Mouse (Mus musculus) megakaryocyte, adult 5-6 weeks (primary cell): ENCODE results near the gene Dcps. TPM values are rescaled to one million over a fixed set of nuclear protein-coding genes. Genes with fewer than 3 reads are reported as not detected.

ENCODE experiments used
- ATAC-seq: 2 replicates; pipeline ENCODE4 v1.8.0; 2016; ENCODE audit warnings: mild to moderate bottlenecking, inconsistent platforms; ENCODE audit not compliant: poor library complexity, severe bottlenecking
- total RNA-seq, 2 experiments: library from RNA; stranded (forward) in 1 of 2; stranded (reverse) in 1 of 2; fragments of 153-499, 151-499 nt in 1 of 2; fragments of 221-1000, 200-1000 nt in 1 of 2; gene quantifications; 2 replicates each; pipeline versions ENCODE4 v1.2.3 to v1.2.4; 2015 to 2017

The Dcps gene
- total RNA-seq (2015) (32.2 and 41.6 TPM in 2 replicates), total RNA-seq (2017) (33.7 and 38.0 TPM in 2 replicates)

DNA sequence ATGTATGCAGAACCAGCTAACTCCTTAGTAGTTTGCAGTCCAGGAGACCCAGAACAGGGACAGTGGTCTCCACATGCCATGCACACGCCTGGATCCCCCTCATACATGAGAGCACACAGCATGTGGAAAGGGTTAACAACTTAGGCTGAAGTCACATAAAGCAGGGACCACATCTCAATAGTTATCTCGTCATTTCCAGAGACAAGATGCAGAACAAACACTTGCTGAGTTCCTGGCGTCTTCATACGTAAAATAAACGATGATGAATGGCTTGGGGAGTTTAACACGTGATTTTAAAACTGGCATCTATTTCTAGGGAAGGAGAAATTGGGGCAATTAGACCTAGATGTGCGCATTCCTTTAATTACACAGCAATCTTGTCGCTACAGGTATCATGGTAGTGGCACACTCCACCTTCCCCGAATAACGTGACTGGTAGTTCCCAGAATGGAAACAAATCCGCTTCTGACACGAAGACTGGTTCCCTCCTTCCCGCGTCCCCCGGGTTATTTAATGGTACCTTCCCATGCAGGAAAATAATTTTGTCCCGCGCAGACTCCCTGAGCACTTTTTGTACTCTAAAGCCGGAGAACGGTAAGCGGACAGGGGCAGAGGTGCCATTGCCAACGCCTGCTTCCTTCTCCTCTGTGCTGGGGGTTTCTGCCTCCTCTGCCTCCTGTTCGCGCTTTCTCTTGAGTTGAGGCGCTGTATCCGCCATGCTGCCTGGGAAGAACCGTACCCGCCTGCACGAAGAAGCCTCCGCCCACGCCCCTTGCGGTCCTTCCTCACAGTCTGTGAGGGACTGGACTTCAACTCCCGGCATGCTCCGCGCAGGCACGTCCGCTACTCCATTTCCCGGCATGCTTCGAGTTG, at the start of gene Dcps:
Gene Dcps, minus strand, starts transcription at position 811 of the 873 bp plus-strand sequence.
- peak; percentile 100 for ATAC-seq

DNA sequence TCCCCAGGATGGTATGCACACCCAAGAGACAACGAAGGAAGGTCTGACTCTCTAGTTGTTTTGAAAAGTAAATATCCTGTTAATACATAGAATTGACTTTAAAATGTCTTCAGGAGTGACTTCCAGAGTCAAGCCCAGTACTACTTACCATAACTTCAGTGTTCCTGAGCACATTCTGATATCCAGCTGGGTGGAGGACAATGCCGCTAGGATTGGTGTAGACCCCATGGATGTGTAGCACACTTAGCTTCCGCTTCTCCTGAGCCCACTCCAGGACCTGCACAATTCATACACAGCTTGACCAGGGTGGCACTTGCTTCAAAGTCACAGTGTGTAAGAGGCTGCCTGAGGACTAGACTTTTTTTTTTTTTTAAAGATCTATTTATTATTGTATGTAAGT, 47.6 kb upstream of the Dcps start:
- no peak for ATAC-seq

DNA sequence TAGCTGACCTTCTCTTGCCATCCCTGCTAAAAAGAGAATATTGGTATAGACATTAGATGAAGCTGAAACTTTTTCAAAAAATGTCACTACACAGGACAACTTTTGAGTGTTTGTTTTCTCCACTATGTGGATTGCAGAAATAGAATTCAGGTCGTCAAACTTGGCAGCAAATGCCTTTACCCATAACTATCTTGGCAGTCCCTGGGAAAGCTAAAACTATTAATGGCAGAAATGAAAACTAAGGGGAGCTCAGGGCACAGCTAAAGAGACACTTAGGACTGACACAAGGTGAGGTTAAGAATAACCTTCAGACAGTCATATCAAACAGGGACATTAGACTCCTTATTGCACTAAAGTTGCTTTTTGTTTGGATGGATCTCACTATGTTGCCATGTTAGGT, 42.1 kb upstream of the Dcps start:
- ATAC-seq = no peak

DNA sequence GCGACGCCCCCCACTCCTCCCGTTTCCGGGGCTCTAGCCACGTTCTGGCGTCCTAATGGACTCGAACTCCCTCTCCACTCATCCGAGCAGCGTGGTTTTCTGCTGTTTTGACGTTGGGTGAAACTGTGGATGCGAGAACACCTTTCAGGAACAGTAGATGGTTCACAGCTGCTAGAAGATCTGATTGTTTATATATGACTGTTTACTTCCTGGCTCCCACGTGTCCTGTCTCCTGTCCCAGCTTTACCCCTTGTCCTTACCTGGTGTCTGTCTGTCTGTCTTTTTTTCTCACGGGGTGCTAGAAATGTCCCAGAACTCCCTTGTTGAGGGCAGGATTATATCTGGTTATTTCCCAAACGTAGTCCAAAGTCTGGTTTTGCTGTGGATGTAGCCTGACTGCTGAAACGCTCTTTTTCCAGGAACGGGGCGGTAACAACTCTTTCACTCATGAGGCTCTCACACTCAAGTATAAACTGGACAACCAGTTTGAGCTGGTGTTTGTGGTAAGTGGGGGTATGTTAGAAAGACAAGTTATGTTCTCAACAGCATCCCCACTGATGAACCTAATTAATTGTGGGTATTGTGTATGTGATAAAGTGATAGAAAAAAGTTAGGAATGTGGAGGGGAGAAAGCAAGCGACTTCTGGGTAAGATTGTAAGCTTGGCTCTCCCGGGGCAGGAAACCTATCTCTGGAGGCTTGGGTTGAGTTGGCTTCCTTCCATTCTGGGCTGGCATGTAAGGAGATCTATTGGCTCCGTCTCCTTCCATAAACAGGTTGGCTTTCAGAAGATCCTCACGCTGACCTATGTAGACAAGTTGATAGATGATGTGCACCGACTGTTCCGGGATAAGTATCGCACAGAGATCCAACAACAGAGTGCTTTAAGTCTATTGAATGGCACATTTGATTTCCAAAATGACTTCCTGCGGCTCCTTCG, 36.0 kb upstream of the Dcps start:
- ATAC-seq = no peak

DNA sequence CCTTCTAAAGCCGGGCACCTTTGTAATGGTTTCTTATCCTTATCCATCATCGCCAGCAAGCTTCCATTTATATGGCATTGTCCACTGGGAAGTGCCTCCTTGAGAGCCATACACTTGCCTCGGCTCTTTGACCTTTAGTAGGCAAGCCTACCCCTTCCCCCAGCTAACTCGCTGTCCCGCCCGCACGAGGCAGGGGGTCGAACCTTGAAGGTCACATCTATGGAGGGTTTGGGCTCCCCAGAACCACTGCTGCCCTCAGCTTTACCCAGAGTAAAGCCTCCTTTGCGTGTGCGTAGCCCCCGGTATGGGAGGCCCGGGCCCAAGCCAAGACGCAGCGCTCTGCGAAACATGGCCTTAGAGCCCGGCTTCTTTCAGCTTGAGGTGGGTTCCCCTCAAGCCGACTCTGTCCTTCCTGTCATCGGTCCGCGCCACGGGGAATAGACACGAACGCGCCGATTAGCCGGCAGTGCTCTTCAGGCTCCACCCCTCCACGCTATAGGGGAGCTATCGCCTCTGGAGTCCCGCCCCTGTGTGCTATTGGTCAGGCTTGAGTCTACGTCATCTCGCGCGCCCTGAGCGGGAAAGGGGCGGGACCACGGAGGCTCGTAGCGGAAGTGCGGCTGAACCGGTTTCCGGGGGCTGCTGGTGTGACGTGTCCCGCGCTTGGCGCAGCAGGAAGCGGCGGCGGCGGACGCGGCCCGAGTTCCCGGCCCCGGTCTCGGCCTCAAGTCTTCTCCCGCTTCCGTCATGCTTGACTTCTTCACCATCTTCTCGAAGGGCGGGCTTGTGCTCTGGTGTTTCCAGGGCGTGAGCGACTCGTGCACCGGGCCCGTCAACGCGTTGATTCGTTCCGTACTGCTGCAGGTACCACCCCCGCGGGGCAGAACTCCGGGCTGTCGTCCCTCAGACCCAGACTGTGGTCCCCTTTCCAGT, 34.9 kb upstream of the Dcps start, which contains the start of gene Foxred1:
Gene Foxred1, minus strand, starts transcription at position 514 of the 933 bp plus-strand sequence.
- peak; percentile 94 for ATAC-seq

DNA sequence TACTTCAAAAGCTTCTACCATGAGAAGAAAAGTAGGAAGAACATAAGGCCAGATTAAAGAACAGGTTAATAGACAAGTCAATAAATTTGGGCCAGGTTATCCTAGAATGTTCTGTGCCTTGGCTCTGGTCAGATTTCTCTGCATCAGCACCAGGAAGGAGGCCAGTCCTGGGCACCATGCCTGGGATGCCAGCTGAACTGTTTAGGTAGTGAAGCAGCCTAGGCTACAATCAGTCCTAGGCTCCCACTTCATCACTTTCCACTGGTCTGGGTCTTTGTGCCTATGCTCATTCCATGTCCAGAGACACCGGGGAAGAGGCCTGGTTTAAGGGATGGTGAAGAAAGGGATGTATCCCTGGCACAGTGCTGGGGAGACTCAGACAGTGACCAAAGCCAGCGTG, 28.6 kb upstream of the Dcps start:
- no peak for ATAC-seq

DNA sequence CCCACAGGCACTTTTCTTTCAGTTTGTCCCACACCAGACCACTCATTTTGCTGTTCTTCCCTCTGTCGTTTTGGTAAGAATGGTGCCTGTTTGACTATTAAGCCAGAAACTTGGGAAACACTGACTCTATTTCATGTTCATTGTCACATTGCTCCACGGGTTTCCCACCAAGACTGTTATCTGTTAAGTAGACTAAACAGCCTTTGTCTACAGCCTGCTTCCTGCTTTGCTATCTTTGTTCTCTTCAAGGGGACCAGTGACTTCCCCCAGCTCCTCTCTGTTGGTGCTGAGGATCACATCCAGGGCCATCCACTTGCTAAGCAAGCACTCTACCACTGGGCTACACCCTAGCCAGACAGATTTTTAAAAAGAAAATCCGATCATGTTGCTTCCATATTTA, 27.7 kb upstream of the Dcps start:
- ATAC-seq = no peak

DNA sequence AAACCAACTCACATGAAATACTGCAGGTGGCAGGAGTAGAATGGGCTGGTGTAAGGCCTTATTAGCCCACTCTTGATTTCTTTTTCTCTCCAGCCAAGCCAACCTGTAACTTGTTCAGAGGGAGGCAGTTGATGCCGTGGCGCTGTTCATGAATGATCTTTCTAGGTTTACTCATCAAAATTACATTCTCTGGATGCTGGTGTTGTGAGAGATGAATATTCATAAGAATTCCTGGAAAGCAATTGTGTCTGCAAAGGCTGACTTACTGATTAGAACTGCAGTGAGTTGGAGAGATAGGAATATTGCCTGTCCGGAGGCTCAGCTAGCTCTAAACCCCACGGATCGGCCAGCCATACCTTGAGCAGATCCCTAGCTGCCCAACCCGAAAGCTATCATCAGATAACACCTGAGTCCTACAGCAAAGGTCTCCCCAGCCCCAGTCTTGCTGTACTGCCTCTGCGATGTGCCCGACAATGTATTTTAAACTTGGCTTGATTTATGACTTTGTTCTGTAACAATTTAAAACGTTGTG, 24.7 kb upstream of the Dcps start:
- no peak for ATAC-seq

DNA sequence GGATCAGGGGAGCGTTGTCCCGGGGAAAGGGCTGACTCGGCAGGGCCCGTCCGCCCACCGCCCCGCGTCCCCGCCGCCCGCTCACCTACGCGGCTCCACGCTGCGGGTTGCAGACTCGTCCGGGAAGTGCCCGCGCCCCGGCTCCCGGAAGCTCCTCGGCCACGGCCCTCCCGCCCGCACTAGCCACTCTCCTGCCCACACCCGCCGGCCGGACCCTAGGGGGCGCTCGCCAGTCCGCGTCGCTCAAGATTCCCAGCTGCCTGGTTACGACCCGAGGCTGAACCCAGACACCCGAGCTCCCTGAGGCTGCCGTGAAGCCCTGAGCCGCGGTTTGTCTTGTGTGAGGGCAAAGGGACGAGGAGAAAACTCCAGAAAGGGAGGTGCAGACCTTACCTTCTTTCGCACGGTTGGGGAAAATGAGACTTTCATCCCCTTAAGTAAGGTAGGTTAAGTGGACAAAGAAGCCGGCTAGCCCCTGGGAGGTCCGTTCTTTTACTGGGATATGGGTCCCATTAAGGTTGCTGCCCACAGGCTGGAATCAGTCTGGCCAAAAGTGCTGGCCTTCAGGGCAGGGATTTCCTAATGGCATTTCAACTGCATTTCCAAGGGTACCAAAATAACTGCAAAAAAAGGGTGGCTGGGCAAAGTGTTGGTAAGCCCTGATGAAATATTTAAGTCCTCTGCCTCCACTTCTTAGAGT, 24.1 kb upstream of the Dcps start, which contains the start of the genes Srpr and Tirap:
Gene Srpr, plus strand, starts transcription at position 404 of the 700 bp plus-strand sequence.
Gene Tirap, minus strand, starts transcription at position 520 of the 700 bp plus-strand sequence.
- peak; percentile 98 for ATAC-seq

DNA sequence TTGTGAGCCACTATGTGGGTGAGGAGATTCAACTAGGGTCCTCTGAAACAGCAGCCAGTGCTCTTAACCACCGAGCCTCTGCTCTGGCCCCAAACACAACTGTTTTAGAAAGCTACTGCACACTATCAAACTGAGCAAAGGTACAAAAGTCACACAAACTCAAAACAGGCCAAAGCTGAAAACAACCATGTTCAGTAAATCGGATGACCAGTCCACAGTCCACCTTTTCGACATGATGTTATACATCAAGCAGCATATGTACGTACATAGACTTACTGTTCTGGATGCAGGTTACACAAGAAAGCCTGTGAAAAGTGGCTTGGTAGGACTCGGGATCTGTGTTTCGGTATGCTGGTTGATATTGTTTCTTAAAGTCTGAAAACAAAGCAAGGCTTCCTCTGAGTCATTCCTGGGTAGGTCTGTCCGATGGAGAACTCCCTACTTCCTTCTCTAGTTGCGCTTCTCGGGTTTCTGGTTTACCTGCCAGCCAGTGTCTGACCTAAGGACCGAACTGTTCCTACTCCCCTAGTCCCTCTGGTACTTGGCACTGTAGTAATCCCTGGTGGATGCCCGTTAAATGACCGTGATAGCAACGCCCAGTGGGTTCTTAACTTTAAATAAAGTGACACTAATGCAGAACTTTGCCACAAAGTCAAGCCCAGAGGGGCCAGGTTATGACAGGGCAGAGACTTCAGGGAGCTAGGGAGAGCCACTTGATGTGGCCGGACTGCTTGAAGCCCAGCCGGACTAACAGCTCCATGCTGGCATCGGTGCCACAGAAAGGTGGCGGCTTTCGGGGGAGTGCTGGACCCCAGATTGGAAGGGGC, 23.3 kb upstream of the Dcps start:
- peak; percentile 46 for ATAC-seq

DNA sequence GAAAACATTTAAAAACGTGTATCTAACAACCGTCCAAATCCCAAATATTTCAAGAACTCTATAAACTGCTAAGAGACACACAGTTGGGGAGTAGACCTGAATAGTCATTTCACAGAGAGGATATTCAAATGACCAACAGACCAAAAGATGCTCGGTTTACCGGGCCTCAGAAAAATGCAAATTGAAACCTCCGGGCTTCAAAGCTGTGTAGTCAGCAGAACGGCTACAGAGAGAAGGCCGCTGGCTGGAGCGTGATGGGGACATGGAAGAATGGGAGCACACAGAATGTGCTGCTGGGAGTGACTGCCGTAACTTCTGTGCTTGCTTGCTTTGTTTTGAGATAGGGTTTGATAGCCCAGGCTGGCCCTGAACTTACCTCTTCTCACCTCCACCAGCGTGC, 22.5 kb upstream of the Dcps start:
- no peak for ATAC-seq

DNA sequence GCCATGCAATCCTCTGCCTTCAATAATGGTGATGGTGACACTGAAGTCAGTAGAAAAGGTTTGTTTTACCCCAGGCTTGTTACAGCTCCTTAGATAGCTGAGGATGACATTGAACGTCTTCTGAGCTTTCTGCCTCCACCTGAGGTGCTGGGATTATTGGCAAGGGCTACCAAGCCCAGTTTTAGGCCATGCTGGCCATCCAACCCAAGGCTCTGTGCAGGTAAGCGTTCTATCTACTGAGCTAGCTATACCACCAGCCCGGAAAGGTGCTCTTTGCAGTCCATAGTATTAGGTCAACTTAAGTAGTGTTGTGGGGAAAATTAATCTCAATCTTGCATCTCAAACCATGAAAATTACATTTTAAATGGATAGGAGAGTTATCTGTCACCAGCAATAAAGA, 21.8 kb upstream of the Dcps start:
- no peak for ATAC-seq

DNA sequence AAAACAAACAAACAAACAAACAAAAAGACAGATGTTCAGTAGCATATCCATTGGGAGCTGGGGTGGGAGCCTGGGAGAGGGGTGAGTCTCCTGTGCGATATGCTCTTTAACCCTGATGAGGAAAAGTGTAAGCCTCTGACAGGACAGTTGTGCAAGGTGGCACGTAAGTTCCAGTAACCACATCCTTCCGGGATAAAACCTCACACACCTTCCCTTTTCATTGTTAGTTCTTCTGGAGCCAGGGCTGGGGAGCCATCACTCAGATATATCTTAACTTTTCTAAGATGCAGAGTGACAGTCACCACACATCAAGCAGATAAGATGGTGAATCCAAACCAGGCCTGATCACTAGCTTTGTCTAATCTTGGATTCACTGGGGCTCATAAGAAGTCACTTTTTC, 18.2 kb upstream of the Dcps start:
- ATAC-seq = peak; percentile 98

DNA sequence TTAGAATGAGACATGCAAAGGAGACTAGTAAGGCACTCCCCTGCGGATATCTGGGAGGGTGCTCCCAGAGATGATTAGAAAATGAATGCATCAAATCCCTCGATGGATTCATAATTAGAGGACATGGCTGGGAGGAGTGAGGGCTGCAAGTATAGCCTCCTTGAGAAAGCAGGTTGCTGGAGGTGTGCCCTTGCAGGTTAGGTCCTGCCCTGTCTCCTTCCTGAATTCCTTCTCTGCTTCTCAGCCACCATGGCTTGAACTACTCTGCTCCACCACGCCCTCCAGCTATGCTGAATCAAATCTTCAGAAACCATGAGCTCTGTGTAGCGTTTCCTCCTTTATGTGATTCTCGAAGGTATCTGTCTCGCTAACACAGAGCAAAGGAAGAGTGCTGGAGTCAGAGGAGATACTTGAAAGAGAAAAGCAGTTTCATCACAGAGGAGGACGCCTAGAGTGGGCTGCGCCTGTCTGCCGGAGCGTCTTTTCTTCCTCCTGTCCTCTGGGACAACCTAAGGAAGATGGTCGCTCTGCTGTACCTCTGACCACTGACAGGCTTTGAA, 17.2 kb upstream of the Dcps start:
- no peak for ATAC-seq

DNA sequence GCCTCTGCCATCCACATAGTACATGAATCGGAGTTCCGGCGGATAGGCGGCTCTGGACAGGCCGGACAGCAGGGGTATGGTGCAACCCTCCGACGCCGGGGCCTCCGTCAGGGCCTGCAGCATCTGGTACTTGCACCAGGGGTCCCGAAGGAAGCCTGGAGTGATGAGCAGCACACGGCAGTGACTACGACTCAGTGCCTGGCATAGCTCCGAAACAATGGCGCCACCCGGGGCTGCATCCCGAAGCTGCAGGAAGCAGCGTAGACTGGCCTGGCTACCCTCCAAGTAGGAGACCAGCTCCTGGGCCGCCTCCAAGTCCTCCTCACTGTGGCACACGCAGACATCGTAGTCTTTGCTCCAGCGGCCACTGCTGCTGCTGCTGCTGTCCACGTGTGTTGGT, 12.8 kb upstream of the Dcps start:
- ATAC-seq = no peak

DNA sequence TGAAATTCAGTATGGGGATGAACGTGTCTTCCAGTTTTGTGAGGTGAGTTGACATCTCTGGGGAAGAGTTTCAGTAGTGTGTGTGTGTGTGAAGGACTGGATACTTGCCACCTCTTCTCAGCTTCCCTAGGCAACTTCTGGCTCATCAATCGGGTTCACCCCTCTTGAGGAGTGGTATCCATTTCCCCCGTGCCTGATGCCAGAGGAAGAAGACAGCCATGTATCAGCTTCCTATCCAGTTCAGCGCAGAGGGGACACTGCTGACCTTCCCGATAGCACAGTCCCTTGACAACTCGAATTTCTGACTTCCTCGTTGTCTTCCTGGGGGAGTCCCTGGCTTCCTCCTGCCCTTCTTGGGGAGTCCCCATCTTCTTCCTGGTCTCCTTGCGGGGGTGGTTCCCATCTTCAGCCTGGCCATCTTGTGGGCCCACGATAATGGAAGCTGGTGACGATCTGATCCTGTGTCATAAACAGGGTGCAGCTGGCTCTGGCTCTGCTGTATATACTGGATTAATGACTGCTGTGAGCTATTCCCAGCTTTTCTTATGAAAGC, 11.6 kb upstream of the Dcps start:
- ATAC-seq = no peak

DNA sequence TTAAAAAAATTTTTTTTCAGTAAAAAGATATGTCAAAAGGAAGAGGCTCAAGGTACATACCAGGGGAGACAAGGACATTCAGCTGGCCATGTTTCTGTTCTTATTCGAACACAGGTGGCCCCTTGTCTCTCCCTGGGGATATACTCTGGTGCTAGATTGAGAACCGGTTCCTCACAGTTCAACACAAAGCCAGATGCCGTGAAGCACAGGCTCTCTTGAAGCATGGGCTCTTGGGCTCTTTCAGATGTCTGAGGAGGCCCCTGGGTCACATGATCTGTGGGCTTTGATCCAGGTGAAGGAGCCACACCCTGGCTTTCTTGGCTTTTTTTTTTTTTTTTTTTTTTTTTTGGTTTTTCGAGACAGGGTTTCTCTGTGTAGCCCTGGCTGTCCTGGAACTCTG, 10.6 kb upstream of the Dcps start:
- ATAC-seq = no peak

DNA sequence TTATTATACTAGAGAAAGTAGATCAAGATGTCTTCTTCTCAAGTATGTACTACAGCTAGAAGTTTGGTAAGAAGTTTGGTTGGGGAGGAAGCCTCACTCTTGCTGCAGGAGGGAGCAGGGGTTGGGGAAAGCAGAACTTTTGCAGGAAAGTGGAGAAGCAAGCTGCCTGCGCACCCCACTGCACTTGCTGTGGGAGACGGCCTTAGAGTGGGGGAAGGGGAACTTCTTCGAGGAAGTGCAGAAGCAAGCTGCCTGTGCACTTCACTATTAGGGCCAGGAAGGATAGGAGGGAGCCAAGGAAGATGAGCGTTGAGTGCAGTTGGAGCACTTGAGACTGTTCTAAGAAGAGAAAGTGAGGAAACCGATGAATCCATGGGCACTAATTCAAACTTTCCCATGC, 7.5 kb upstream of the Dcps start:
- ATAC-seq = peak; percentile 81
